Mouse (Mus musculus) naive thymus-derived CD4-positive, alpha-beta T cell, adult 2 months (primary cell): ENCODE measurements around the gene Ldb3.

Experiments
- DNase-seq: peaks from one replicate; pipeline ENCODE4 v3.0.0-alpha.2; 2011; ENCODE audit warnings: low read depth

The Ldb3 gene

GRCm38 (mm10) chr14:34588498-34588897, at the start of gene Ldb3:
Ldb3 (minus strand) TSS chr14:34588682.
- DNase-seq = no peak

DNA sequence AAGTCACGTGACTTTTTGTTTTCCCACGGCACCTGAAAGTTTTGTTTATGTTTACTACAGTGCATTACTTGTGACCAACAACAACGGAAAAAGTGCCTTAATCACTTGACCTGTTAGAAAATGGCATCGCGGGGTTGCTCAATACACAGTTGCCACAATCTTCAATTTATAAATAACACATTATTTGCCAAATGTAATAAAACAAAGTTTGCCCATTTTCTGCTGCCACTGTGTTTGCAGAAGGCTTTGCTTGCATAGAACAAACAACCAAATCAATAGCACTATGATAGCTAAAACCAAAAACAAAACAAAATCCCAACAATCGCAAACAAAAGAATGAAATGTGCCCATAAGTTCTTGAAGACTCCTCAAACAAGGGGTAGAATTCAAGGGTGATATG, 47.2 kb upstream of the Ldb3 start:
- DNase-seq = no peak

- no peak for DNase-seq
Measured at GRCm38 (mm10) chr14:34635192-34635591, 46.7 kb upstream of the Ldb3 start.

GRCm38 (mm10) chr14:34632722-34633448, 44.4 kb upstream of the Ldb3 start:
- peak; percentile 15 for DNase-seq

DNA sequence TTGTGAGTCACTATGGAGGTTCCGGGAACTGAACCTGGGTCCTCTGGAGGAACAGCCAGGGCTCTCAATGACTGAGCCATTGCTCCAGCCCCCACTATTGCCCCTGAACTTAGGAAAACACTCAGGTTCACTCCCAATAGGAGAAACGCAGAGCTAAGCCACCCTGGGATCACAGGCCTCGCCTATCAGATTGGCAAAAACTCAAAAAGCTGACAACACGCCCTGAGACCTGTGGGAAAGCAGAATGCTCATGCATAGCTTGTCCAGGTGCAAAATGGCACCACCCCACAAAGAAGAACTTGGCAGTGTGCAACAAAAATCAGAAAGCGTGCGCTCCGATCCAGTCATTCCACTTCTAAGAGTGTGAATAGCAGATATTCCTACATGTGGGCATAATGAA, 38.3 kb upstream of the Ldb3 start:
- no peak for DNase-seq

DNA sequence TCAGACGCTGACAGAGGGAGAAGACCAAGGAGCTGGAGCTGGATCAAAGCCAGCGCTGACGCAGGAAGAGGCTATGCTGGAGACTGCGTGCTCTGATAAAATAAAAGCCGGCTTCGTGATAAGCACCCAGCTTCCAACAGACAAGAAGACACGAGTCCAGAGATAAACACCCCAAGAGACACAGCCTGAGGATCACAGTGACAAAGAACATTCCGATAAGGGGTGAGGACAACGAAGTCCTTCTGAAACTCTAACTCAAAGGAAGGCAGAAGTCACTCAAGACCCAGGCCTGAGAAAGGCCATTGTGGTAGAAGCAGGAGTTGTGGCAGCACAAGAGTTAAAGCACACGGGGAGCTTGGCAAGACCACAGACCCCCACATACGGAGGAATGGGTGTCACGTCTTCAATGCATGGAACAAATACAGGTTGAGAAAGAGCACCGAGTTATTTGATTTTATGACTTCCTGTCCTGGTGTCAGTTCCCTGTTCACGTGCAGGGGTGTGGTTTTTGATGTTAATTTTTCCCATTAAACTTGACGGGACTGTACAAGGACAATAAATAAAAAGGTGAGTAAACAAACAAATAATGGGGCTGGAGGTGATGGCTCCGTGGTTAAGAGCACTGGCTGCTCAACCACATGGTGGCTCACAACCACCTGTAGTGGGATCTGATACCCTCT, 35.2 kb upstream of the Ldb3 start:
- no peak for DNase-seq

DNA sequence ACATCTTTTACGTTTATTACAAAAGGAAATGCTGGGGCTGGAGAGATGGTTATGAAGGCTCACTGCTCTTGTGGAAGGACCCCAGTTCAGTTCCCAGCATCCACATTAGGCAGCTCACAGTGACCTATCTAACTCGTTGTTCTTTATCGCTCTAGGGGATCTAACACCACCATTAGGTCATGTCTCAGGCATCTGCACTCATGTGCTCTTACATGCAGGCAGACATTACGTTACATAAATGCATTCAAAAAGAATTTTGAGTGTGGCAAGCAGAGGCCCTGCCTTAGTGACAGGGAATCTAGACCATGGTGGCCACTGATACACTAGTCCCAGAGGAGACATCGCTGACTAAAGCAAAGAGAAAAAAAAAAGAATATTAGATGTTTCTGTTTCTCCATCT, 34.6 kb upstream of the Ldb3 start:
- DNase-seq = no peak

DNA sequence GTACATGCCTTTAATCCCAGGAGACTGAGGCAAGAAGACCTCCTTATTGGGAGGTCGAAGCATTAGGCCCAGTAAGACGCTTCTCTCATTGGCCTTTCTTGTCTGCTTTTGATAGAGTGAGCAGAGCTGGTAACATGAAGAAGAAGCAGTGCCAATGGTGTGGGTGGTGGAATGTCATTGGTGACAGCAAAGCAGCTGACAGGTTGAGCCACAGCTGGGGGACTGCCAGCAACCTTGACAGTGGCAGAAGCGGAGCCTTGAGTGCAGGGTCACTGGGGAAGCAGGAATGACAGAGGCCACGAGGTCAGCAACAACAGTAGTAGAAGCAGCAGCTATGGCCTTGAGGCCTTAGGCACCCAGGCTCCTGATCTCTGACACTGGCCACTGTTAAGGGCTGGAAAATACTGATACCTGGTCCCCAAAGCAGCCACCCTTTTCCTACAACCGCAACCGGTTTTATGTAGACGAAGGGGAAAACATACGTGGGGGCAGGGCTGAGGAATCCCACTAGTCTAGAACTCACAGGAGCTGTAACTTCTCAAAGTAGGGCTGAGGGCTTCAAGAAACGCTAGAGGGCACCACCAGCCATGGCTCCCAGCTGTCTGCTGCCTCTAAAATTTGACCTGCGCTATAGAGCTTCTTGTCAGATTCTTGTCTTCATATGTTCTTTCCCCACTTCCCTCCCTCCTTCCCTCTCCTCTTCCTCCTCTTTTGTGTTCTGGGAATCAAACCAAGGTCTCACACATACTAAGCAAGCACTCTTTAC, 32.3 kb upstream of the Ldb3 start:
- DNase-seq = peak; percentile 68

GRCm38 (mm10) chr14:34618808-34619207, 30.3 kb upstream of the Ldb3 start:
- no peak for DNase-seq

DNA sequence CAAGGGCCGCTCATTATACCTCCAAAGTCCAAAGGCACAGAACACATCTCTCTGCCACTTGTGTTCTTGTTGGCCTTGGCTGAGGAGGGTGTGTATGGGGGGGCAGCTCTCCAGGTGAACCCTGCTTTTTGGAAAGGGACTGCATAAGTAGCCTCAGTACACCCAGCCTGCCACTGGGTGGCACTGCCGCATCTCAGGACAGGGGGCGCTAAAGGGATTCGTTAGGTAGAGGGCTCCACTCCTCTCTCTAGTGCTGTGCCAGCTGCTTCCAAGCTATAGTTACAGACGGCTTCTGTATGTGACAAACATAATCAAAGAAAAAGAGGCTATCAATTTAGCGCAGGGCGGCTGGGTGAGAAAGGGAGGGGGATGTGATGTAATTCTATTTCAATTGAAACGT, 28.3 kb upstream of the Ldb3 start:
- peak; percentile 93 for DNase-seq

GRCm38 (mm10) chr14:34615625-34616024, 27.1 kb upstream of the Ldb3 start:
- DNase-seq = no peak

DNA sequence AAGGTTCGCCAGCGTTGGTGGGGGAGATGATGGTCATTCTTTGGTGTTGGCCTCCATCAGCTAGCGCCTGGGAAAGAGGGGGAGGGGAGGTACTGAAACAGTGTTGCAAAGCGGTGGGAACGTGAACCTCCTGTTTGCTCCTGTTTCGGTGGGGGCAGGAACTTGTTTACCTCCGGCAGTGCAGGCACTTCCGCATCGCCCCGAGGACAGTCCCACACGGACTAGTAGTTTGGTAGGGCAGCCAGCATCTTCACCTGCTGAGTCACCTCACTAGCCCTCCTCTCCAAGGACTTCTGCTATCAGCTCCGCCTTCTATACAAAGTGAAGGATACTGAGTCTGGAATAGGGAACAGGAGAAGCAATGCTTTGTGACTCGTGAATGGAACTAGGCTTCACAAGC, 26.6 kb upstream of the Ldb3 start:
- peak; percentile 37 for DNase-seq

DNA sequence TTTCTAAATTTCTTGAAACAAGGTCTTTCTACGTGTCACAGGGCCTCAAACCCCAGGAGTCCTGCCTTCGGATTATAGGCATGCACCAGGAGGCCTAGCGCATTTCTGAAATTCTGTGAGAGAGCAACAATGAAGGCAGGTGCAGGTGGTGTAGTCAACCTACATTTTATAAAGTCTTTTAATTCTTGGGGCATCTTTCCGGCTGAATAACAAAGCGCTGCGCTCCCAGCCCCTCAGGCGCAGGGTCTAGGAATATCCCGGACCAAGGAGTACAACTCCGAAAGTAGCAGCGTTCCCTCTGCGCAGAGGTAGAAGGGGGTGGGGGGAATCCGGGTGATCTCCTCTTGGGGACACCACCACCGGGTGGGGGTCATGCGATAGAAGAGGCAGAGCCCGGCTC, 26.1 kb upstream of the Ldb3 start:
- DNase-seq = no peak

DNA sequence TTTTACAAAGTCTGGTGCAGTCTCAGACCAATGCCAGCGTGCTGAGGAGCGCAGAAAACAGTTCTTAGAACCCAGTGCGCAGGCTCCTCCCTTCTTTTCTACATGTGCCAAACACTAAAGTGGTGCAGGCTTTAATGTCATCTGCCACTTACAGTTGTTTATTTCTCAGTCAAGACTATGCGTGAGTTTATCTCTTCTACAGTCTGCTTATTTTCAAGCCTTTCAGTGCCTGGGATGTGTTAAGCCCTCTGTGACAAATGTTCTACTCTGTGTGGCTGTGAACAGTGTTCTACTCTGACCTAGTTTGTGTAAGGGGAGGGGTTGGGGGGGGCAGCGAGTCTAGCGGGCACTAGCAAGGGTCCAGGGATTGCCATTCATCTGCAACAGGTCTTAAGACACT, 25.0 kb upstream of the Ldb3 start:
- no peak for DNase-seq

DNA sequence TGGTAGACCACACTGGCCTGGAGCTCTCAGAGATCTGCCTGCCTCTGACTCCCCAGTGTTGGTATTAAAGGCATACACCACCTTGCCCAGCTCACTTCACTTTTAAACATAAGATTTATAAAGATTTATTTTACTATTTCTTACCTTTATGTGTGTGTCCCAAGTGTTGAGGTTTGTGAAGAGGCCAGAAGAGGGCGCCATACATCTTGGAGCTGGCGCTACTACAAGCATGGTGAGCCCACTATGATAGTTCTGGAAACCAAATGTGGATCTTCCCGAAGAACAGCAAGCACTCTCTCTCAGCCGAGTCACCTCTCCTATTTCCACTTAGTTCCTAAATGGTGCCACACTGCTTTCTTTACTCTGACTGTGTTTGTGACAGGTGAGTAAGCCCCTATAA, 23.7 kb upstream of the Ldb3 start:
- DNase-seq = peak; percentile 46

DNA sequence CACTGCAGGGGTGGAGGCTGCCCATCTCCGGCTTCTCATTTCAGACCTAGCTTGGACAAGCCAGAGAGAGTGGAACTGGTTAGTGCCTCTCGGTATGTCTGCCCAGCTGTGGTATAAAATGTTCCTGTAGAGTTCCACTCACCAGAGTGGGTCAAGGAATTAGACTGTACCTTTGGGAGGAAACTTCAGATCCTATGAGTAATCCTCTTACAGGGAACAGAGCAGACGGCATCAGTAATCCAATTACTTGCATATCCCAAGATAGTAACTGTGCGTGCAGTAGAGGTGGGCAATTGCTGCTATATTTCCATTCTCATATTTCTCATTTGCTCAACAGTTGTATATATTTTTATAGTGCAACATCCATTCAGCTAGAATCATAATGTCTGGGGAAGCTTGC, 23.1 kb upstream of the Ldb3 start:
- DNase-seq = no peak

GRCm38 (mm10) chr14:34601910-34602309, 13.4 kb upstream of the Ldb3 start:
- DNase-seq = no peak

GRCm38 (mm10) chr14:34599941-34600340, 11.5 kb upstream of the Ldb3 start, which contains the start of gene Opn4:
Opn4 (minus strand) TSS chr14:34600142.
- no peak for DNase-seq

- DNase-seq = no peak
Measured at GRCm38 (mm10) chr14:34595596-34596255, 7.2 kb upstream of the Ldb3 start.

GRCm38 (mm10) chr14:34591741-34592535, 3.5 kb upstream of the Ldb3 start:
- DNase-seq = no peak
